Mouse (Mus musculus) neural tube, embryonic 11.5 days (tissue): ENCODE measurements around the gene Pramef20. TPM values are rescaled to one million over a fixed set of nuclear protein-coding genes. Genes with fewer than 3 reads are reported as not detected.
A peak's percentile ranks its signal among the peaks of the same experiment; 100 is the strongest.
"Not testable (repeated sequence)": the region's sequence is repeated elsewhere in the genome, so short reads cannot be mapped to it uniquely, and the experiment has no call there.

Source experiments
- ATAC-seq: fragments of 200-750 bp; cut with Nextera tagmentation; 2 replicates; pipeline ENCODE4 v1.8.0; 2017; ENCODE audit warnings: moderate number of reproducible peaks, mild to moderate bottlenecking, moderate TSS enrichment, moderate library complexity; ENCODE audit not compliant: insufficient read depth, low FRiP score, low TSS enrichment
- DNase-seq: peaks from one replicate; pipeline ENCODE4 v3.0.0-alpha.2; 2015; ENCODE audit warnings: low spot score
- H3K27ac ChIP-seq: fragments of 300-500 bp; sonication (generic); 2 replicates; pipeline ENCODE4 v1.5.1; 2014; ENCODE audit warnings: low read depth, mild to moderate bottlenecking, low read length
- H3K27me3 ChIP-seq: fragments of 300-500 bp; sonication (generic); 2 replicates; pipeline ENCODE4 v1.6.1; 2014; ENCODE audit warnings: mild to moderate bottlenecking, low read length, mixed read lengths; ENCODE audit not compliant: control insufficient read depth, insufficient read depth
- H3K36me3 ChIP-seq: fragments of 300-500 bp; sonication (generic); 2 replicates; pipeline ENCODE4 v1.6.1; 2014; ENCODE audit warnings: mild to moderate bottlenecking, low read length, moderate library complexity, mixed read lengths; ENCODE audit not compliant: control insufficient read depth, insufficient read depth
- H3K4me1 ChIP-seq: fragments of 300-500 bp; sonication (generic); 2 replicates; pipeline ENCODE4 v1.6.1; 2014; ENCODE audit warnings: low read length, mixed read lengths; ENCODE audit not compliant: control insufficient read depth, insufficient read depth
- H3K4me2 ChIP-seq: fragments of 300-500 bp; sonication (generic); 2 replicates; pipeline ENCODE4 v1.6.1; 2014; ENCODE audit warnings: low read depth, mild to moderate bottlenecking, moderate library complexity
- H3K4me3 ChIP-seq: fragments of 300-500 bp; sonication (generic); 2 replicates; pipeline ENCODE4 v1.5.1; 2014; ENCODE audit warnings: low read depth, low read length
- H3K9ac ChIP-seq: fragments of 300-500 bp; sonication (generic); 2 replicates; pipeline ENCODE4 v1.6.1; 2014; ENCODE audit warnings: mild to moderate bottlenecking, low read length
- H3K9me3 ChIP-seq: fragments of 300-500 bp; sonication (generic); 2 replicates; pipeline ENCODE4 v1.6.1; 2016; ENCODE audit warnings: low read length; ENCODE audit not compliant: control insufficient read depth
- WGBS: fragments of 180-500 bp; shearing (Covaris S2); extraction: QIAGEN DNeasy Blood & Tissue Kit; methylation state at CpG from one replicate; pipeline ENCODE4 v1.1.7; 2014; 5-methylcytosine and 5-hydroxymethylcytosine counted together
- polyA plus RNA-seq: library from polyadenylated mRNA; unstranded; fragments of >200 nt; fragmentation: Nextera tagmentation; extraction: Ambion mirVana; gene quantifications from 2 replicates; pipeline ENCODE4 v1.2.1, GENCODE M21; 2014

Pramef20 gene
- not detected in 2 replicates for polyA plus RNA-seq

- no peaks in the 10 kb centered on the region for H3K27me3 ChIP-seq
- H3K4me3 ChIP-seq: no peak within 1 kb of the TSS
- DNase-seq (no peak), ATAC-seq (no peak)
- H3K4me1 ChIP-seq: no peaks in the 10 kb centered on the region
- H3K27ac ChIP-seq: no peak within 1 kb of the TSS
- 63% methylated on average over 2 of the region's 2 CpGs for WGBS
- H3K36me3 ChIP-seq: no peaks in the 10 kb centered on the region
- no peaks in the 10 kb centered on the region for H3K9me3 ChIP-seq
- no peak within 1 kb of the TSS for H3K9ac ChIP-seq
- H3K4me2 ChIP-seq: no peak within 1 kb of the TSS
These were observed at the start of gene Pramef20 for GRCm38 (mm10) chr4:144377911-144378310. TSS of gene Pramef20 (minus strand) at chr4:144377933.

- H3K27me3 ChIP-seq: no peaks in the 10 kb centered on the region
- H3K4me2 ChIP-seq: no peak overlapping the region
- DNase-seq (no peak), ATAC-seq (no peak)
- H3K9ac ChIP-seq: no peak overlapping the region
- H3K27ac ChIP-seq: no peak overlapping the region
- no peaks in the 10 kb centered on the region for H3K36me3 ChIP-seq
- H3K9me3 ChIP-seq: no peaks in the 10 kb centered on the region; the same call in 1 of the 2 replicates
- 78% methylated on average over 5 of the region's 5 CpGs for WGBS
- no peak overlapping the region for H3K4me3 ChIP-seq
- H3K4me1 ChIP-seq: no peaks in the 10 kb centered on the region
These were observed 46.9 kb upstream of the Pramef20 start for GRCm38 (mm10) chr4:144424590-144424989.

- no peaks in the 10 kb centered on the region for H3K4me1 ChIP-seq
- H3K4me2 ChIP-seq: no peak overlapping the region
- no peak for ATAC-seq
- H3K9me3 ChIP-seq: no peaks in the 10 kb centered on the region; the same call in 1 of the 2 replicates
- H3K4me3 ChIP-seq: no peak overlapping the region
- no peaks in the 10 kb centered on the region for H3K27me3 ChIP-seq
- no peaks in the 10 kb centered on the region for H3K36me3 ChIP-seq
- H3K27ac ChIP-seq: no peak overlapping the region
- no peak overlapping the region for H3K9ac ChIP-seq
- no peak for DNase-seq
These were observed 42.9 kb upstream of the Pramef20 start for GRCm38 (mm10) chr4:144420644-144421043.

DNA sequence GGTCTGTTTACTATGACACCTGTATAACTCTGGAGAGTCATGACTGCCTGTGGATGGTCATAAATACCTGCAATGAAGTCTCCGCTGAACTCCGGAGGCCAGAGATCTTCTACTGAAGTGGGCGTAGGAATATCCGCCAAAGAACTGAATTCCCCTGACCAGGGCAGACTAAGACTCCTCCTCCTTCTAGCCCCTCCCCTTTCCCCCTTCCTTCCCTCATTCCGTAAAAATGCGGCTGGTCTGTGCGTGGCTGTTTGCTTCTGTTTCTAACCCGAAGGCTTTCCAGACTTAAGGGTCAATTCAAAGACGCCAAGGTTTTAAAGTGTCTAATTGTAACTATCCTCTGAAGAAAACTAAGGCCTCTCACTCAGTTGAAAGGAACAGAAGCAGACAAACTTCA is 30.6 kb upstream of the Pramef20 start, which contains the start of gene Pramef12:
TSS of gene Pramef12 (minus strand) at position 175 of the 400 bp plus-strand sequence.
- H3K4me2 ChIP-seq: no peak within 1 kb of the TSS
- H3K9me3 ChIP-seq: no peaks in the 10 kb centered on the region
- no peak within 1 kb of the TSS for H3K27ac ChIP-seq
- H3K4me1 ChIP-seq: no peaks in the 10 kb centered on the region
- ATAC-seq (no peak), DNase-seq (no peak)
- no peak within 1 kb of the TSS for H3K9ac ChIP-seq
- no peaks in the 10 kb centered on the region for H3K36me3 ChIP-seq
- 77% methylated on average over 9 of the region's 9 CpGs for WGBS
- H3K27me3 ChIP-seq: no peaks in the 10 kb centered on the region
- H3K4me3 ChIP-seq: no peak within 1 kb of the TSS

GRCm38 (mm10) chr4:144406261-144406660 is 28.5 kb upstream of the Pramef20 start:
- Histone ChIP-seq H3K9ac (no peak overlapping the region), H3K4me1 (no peaks in the 10 kb centered on the region), H3K4me3 (no peak overlapping the region), H3K4me2 (no peak overlapping the region), H3K36me3 (no peaks in the 10 kb centered on the region), H3K9me3 (no peaks in the 10 kb centered on the region), H3K27ac (no peak overlapping the region), H3K27me3 (no peaks in the 10 kb centered on the region)
- WGBS: 65% methylated on average over 3 of the region's 3 CpGs
- DNase-seq: no peak
- no peak for ATAC-seq

DNA sequence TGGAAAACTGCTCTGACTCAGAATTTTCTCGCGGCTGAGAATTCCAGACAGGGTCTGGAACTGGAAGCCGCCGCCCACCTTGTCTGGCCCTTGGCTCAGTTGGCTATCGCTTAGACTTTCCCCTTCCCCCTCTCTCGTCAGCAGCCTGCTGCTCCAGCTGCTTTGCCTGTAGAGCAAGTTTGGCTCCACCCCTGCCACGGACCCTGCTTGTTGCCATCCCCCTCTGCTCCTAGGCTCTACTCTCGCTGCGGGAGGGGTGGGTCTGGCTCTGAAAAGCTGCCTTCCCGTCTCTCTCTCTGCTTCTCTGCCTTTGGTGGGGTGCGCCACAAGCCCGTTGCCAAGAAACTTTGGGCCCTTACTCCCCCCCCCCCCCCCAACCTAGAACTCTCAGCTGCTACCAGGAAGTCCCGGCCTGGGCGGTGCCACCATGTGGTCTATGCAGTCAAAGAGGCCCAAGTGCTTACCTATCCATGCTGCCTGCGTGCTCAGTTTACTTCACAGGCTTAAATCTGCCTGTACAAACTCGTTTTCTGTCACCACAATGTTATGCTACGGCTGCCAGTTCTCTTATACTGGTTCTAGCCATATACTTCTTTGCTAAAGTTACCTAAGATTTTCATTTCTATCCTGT is 26.8 kb upstream of the Pramef20 start:
- WGBS: 10% methylated on average over 16 of the region's 17 CpGs
- no peaks in the 10 kb centered on the region for H3K27me3 ChIP-seq
- ATAC-seq (no peak), DNase-seq (peak; percentile 40)
- no peak overlapping the region for H3K27ac ChIP-seq
- H3K4me1 ChIP-seq: no peaks in the 10 kb centered on the region
- peak overlapping the region; percentile 33 for H3K4me2 ChIP-seq
- H3K36me3 ChIP-seq: no peaks in the 10 kb centered on the region
- no peaks in the 10 kb centered on the region for H3K9me3 ChIP-seq
- peak overlapping the region; percentile 8; the same call in 1 of the 2 replicates for H3K4me3 ChIP-seq
- no peak overlapping the region; the same call in 1 of the 2 replicates for H3K9ac ChIP-seq

DNA sequence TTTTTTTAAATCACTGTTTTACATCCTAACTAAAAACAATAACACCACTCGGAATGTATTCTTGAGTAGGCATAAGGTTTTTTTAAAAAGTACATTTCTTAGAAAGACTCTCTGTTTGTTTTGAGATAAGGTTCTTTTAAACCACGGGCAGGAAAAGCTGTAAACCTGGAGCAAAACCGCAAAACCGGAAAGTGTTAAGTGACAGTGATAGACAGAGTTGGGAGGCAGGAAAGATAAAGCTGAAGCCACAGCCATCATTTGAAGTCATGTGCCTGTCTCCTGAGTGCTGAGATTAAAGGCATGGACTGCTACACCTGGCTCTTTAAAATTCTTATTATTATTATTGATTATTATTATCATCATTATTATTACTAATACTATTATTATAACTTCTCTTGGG is 25.0 kb upstream of the Pramef20 start:
- Histone ChIP-seq H3K4me1 (no peaks in the 10 kb centered on the region), H3K9ac (no peak overlapping the region), H3K9me3 (no peaks in the 10 kb centered on the region), H3K4me3 (no peak overlapping the region), H3K4me2 (no peak overlapping the region), H3K36me3 (no peaks in the 10 kb centered on the region), H3K27ac (no peak overlapping the region), H3K27me3 (no peaks in the 10 kb centered on the region)
- ATAC-seq (no peak), DNase-seq (no peak)
- 87% methylated on average over 4 of the region's 4 CpGs for WGBS

- Histone ChIP-seq H3K27me3 (no peaks in the 10 kb centered on the region), H3K9me3 (0 out of 2 replicates have a peak, but pooled peaks cover 3% of the 10 kb centered on the region), H3K4me2 (no peak overlapping the region), H3K4me3 (no peak overlapping the region), H3K36me3 (no peaks in the 10 kb centered on the region), H3K4me1 (no peaks in the 10 kb centered on the region), H3K27ac (no peak overlapping the region), H3K9ac (no peak overlapping the region)
- DNase-seq: no peak
- WGBS: 32% methylated on average over 3 of the region's 3 CpGs
- no peak for ATAC-seq
These were observed 18.6 kb upstream of the Pramef20 start for GRCm38 (mm10) chr4:144396316-144396715.

- H3K4me3 ChIP-seq, H3K9me3 ChIP-seq, DNase-seq, H3K9ac ChIP-seq, H3K36me3 ChIP-seq, ATAC-seq, H3K4me1 ChIP-seq, H3K27ac ChIP-seq, H3K27me3 ChIP-seq, H3K4me2 ChIP-seq: not testable (repeated sequence)
- WGBS: 90% methylated on average over 3 of the region's 3 CpGs
These were observed 20.1 kb downstream of the Pramef20 start, which contains the start of gene Gm13119 for GRCm38 (mm10) chr4:144357642-144358041. TSS of gene Gm13119 (plus strand) at chr4:144357942.
